Mouse (Mus musculus): ENCODE results near the gene Scgb1c1.
"Not testable (repeated sequence)": the region's sequence is repeated elsewhere in the genome, so short reads cannot be mapped to it uniquely, and the experiment has no call there.

Scgb1c1 gene

DNA sequence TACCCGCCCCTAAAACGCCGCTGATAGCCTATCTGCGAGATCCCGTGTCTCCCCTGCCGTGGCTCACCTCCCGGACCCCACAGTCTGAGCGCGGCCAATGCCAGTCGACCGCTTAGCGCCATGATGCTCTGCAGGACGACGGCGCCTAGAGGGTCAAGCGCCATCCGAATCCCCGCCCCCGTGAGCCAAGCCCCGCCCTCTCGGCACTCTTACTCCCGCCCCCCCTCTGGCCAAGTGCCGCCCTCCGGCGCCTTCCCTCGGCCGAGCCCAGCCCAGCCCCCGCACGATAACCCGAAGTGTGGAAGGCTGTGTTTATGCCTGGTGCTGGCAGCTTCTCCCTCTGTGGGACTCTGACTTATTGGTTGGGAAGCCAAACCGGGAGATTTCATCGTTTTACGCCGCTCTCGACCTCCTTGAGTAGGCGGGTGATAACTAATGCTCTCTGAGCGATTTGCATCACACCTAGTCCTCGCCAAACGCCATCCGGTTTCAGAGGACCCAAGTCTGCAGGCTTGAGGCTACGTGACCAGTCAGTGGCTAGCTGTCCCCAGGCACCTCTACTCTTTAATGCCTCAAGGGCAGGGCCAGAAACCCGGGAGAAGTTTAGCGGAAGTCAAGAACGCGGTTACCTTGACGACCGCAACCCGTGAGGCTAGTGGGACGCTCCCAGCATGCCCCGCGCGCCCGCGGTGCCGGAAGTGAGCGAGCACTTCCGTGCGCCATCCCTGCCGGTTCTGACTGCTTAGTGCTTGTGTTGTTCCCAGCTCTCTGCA, 36.5 kb downstream of the Scgb1c1 start, which contains the start of the genes Psmd13 and Sirt3:
Psmd13 (plus strand) TSS at position 273 of the 773 bp plus-strand sequence.
Sirt3 (minus strand) TSS at position 614 of the 773 bp plus-strand sequence.
- DNase-seq = peak; percentile 97

DNA sequence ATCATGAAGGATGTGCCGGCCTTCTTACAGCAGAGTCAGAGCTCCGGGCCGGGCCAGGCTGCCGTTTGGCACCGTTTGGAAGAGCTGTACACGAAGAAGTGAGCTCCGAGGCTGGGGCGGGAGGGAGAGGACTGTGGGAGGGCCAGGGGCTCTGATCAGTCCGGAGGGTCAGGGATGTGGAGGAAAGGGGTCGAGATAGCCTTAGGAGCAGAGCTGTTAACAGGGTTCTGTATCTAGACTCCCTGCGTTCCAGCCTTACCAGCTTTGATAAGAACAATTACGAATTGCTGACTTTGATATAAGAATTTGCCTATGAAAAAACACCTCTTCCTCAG, 37.1 kb downstream of the Scgb1c1 start:
- DNase-seq = no peak

DNA sequence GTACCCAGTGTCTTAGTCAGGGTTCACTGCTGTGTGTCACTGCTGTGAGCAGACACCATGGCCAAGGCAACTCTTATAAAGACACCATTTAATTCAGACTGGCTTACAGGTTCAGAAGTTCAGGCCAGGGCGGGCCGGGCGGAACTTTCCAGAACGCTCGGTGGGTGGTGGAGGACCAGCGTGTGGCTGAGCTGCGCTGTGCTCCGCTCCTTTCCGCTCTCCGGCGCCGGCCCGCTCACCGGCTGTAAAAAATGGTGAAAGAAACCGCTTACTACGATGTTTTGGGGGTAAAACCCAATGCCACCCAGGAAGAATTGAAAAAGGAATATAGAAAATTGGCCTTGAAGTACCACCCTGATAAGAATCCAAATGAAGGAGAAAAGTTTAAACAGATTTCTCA, 45.3 kb downstream of the Scgb1c1 start:
- not testable (repeated sequence) for DNase-seq

DNA sequence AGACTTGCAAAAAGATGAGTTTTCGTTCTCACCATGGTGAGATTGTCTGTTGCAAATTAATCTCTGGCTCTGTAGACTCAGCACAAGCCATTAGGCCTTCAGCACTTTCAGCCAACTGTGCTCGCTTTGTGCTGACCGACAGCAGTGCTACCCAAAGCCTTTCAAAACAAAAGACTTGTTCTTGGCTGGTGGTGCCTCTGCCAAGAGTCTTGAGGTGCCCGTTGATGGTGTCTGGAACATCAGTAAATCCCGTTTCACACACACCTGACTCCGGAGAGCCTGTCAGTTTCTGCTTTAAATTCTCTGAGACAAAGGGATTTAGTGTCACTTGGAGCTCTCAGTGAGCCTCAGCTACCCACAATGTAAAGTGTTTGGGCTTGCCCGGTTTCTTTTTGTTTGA, 48.7 kb downstream of the Scgb1c1 start:
- DNase-seq = no peak

DNA sequence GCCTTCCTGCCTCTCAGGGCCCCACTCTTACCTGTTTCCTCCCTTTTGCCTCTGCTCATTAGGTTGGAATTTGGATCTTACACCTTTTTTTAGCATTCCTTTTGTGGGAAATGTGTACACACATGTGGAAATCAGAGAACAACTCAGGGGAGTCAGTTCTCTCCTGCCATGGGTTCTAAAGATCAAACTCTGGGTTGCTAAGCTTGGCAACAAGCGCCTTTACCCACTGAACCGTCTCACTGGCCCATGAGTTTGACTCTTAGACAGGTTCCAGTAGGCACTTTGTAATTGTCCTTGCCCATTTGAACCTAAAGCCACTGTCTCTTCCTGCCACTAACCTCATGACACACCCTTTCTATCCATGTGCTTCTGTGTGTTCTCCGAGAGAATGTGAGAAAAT, 49.3 kb downstream of the Scgb1c1 start:
- DNase-seq = no peak

All from kidney, postnatal 14 days (tissue).